Mouse (Mus musculus) brown adipose tissue, adult 24 weeks (tissue): Measurements from ENCODE around the gene Saysd1. TPM values are rescaled to one million over a fixed set of nuclear protein-coding genes. Genes with fewer than 3 reads are reported as not detected.
"Not testable (repeated sequence)": the region's sequence is repeated elsewhere in the genome, so short reads cannot be mapped to it uniquely, and the experiment has no call there.

Experiments used
- H3K27ac ChIP-seq: fragments of 200-500 bp; replicated peaks from 2 replicates; pipeline ENCODE4 v1.5.1; 2012; ENCODE audit warnings: low read depth, mild to moderate bottlenecking, low read length
- H3K4me1 ChIP-seq: fragments of 200-500 bp; 2 replicates; pipeline ENCODE4 v1.6.1; 2012; ENCODE audit warnings: low read length, mixed read lengths; ENCODE audit not compliant: control insufficient read depth, insufficient read depth, insufficient read length
- H3K4me3 ChIP-seq: fragments of 200-500 bp; 2 replicates; pipeline ENCODE4 v1.5.1; 2012; ENCODE audit warnings: low read depth, mild to moderate bottlenecking, low read length, moderate library complexity; ENCODE audit not compliant: insufficient read depth
- polyA plus RNA-seq: library from polyadenylated mRNA; stranded (reverse); fragments of >200 nt; gene quantifications from 2 replicates; pipeline ENCODE4 v1.2.4, GENCODE M21; 2012; ENCODE audit not compliant: missing spikeins, insufficient read depth, insufficient read length

Saysd1 gene
- polyA plus RNA-seq, 1 experiment, result 3.7 TPM

DNA sequence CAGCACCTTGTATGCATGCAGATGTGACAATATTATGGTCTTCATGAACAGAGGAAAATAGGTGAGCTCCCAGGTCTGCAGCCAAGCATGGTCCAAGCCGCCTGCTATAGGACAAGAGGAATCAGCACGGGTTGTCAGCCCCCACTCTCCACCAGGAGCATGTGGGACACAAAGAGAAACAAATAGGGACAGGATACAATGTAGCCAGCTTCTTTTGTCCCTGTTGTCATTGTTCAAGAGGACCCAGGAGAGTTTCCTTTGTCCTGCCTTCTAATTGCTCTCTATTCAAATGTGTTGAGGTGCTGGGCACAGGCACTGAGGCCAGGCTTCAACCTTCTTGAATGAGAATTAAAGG lies 89.9 kb downstream of the Saysd1 start:
- no peaks in the 10 kb centered on the region for H3K4me1 ChIP-seq
- H3K4me3 ChIP-seq, result no peak overlapping the region
- no peak overlapping the region for H3K27ac ChIP-seq

DNA sequence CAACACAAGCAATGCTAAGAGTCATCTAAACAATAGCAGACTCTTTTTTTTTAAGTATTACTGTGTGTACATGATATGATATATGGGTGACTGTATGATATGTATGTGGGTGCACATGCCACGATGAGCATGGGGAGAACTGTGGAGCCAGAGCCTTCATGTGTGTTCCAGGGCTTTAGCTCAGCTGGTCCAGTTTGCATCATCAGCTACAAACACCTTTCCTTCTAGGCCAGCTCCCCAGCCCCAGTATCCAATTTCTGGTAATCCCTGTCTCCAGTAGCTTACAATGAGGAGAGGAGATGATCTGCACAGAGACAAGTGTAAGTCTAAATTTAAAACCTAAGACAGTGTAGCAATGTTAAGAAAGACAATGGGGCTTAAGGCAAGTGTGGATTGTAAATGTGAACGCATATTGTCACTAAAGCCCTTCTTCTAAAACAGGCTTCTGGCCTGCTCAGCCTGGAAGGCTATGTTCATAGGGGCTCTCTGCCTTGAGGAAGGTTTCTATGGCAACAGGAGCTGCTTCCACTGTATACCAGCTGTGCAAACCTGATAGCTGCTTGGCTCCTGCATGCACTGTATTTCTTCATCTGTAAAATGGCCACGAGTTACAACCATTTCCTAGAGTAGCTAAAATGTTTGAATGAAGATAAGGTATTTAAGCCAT lies 90.4 kb downstream of the Saysd1 start:
- Histone ChIP-seq H3K4me3 (no peak overlapping the region), H3K27ac (no peak overlapping the region), H3K4me1 (no peaks in the 10 kb centered on the region)

GRCm38 (mm10) chr14:20047291-20047690 lies 91.0 kb downstream of the Saysd1 start:
- no peak overlapping the region for H3K4me3 ChIP-seq
- H3K27ac ChIP-seq, result no peak overlapping the region
- no peaks in the 10 kb centered on the region for H3K4me1 ChIP-seq

GRCm38 (mm10) chr14:20044036-20044435 lies 94.3 kb downstream of the Saysd1 start:
- Histone ChIP-seq H3K4me1 (no peaks in the 10 kb centered on the region), H3K27ac (no peak overlapping the region), H3K4me3 (no peak overlapping the region)

DNA sequence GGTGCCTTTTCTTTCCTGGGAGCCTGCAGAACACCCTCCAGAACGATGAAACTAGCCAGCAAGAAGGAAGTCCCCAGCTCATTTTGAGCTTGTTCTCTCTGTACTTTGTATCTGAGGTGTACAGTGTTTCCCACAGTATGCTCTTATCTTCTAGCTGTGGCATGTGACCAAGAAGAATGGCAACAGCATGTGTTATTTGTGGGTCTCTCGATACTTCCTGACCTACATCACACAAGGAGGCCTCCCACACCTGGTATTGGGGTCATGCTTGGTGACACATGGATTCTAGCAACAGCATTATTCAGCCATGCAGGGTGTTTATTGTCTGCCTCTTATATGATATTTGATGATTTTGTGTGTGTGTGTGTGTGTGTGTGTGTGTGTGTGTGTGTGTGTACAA lies 96.5 kb downstream of the Saysd1 start:
- Histone ChIP-seq H3K4me1 (no peaks in the 10 kb centered on the region), H3K27ac (no peak overlapping the region), H3K4me3 (no peak overlapping the region)

GRCm38 (mm10) chr14:20040976-20041375 lies 97.4 kb downstream of the Saysd1 start:
- Histone ChIP-seq H3K4me1 (no peaks in the 10 kb centered on the region), H3K27ac (no peak overlapping the region), H3K4me3 (no peak overlapping the region)

- no peaks in the 10 kb centered on the region for H3K4me1 ChIP-seq
- no peak overlapping the region for H3K27ac ChIP-seq
- H3K4me3 ChIP-seq, result no peak overlapping the region
Observed at GRCm38 (mm10) chr14:20039795-20040194, 98.5 kb downstream of the Saysd1 start.

DNA sequence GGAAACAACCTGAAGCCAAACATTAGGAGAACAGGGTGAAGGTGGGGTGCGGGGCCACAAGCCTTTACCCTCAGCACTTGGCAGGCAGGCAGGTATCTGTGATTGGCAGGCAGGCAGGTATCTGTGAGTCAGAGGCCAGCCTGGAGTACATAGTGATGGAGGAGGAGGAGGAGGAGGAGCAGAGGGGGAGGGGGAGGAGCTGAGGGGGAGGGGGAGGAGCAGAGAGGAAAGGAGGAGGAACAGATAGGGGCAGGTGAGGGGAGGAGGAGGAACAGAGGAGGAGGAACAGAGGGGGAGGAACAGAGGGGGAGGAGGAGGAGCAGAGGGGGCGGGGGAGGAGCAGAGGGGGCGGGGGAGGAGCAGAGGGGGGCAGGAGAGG lies 105.6 kb downstream of the Saysd1 start:
- Histone ChIP-seq H3K27ac (no peak overlapping the region), H3K4me3 (no peak overlapping the region), H3K4me1 (no peaks in the 10 kb centered on the region)

- H3K4me3 ChIP-seq, result no peak overlapping the region
- H3K27ac ChIP-seq, result no peak overlapping the region
- no peaks in the 10 kb centered on the region for H3K4me1 ChIP-seq
Observed at GRCm38 (mm10) chr14:20032016-20032737, 106.2 kb downstream of the Saysd1 start.

DNA sequence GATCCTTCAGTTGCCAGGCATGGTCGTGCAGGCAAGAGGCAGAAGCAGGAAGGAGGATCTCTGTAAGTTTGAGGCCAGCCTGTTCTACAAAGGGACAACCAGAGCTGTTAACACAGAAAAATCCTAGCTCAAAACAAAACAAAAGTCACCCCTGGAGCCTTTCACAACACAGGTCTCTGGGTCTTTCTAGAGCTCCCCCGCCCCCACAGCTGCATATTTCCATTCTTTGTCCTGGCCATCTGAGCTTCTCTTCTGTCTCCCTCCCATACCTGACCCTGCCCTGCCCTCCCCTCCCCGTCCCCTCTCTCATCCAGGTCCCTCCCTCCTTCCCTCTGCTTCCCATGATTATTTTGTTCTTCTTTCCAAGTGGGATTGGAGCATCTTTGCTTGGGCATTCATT lies 108.7 kb downstream of the Saysd1 start:
- H3K4me3 ChIP-seq, result no peak overlapping the region
- H3K4me1 ChIP-seq, result no peaks in the 10 kb centered on the region
- H3K27ac ChIP-seq, result no peak overlapping the region

DNA sequence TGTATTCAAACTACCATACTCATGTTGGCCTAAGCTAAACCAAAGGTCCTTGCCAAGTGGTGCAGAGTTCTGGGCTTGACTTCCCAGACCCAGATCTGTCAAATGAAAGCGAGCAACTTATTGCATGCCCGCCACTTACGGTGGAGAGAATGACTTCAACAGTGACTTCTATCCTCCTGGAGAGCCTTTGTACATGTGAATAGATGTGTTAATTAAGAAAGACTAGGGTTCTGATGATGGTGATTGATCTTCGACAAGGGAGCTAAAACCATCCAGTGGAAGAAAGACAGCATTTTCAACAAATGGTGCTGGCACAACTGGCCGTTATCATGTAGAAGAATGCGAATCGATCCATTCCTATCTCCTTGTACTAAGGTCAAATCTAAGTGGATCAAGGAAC lies 110.9 kb downstream of the Saysd1 start:
- H3K4me1 ChIP-seq, H3K27ac ChIP-seq, H3K4me3 ChIP-seq: not testable (repeated sequence)

Other genes with a start within 250 kb of the Saysd1 start
- gene Gng2, start 160.9 kb downstream of the Saysd1 start, polyA plus RNA-seq, result 4.7 and 14.1 TPM in 2 replicates
- gene Kcnk5, start 43.3 kb upstream of the Saysd1 start, polyA plus RNA-seq, result 0.54 and 0.59 TPM in 2 replicates
- gene Kcnk16, start 130.7 kb upstream of the Saysd1 start, polyA plus RNA-seq, result not detected in 2 replicates
- gene Nudt13, start 156.2 kb upstream of the Saysd1 start, polyA plus RNA-seq, result 92.5 and 106 TPM in 2 replicates
- 18.7 and 18.9 TPM in 2 replicates for gene Ecd, start 209.6 kb upstream of the Saysd1 start, polyA plus RNA-seq
- gene Fam149b, start 209.6 kb upstream of the Saysd1 start, polyA plus RNA-seq, result 51.1 and 52.7 TPM in 2 replicates